Mouse (Mus musculus) thymus, postnatal 25 days (tissue): ENCODE results near the gene Dtx2.
A peak's percentile ranks its signal among the peaks of the same experiment; 100 is the strongest.

Experiments used
- DNase-seq: peaks from one replicate; pipeline ENCODE4 v3.0.0; 2022

The Dtx2 gene

DNA sequence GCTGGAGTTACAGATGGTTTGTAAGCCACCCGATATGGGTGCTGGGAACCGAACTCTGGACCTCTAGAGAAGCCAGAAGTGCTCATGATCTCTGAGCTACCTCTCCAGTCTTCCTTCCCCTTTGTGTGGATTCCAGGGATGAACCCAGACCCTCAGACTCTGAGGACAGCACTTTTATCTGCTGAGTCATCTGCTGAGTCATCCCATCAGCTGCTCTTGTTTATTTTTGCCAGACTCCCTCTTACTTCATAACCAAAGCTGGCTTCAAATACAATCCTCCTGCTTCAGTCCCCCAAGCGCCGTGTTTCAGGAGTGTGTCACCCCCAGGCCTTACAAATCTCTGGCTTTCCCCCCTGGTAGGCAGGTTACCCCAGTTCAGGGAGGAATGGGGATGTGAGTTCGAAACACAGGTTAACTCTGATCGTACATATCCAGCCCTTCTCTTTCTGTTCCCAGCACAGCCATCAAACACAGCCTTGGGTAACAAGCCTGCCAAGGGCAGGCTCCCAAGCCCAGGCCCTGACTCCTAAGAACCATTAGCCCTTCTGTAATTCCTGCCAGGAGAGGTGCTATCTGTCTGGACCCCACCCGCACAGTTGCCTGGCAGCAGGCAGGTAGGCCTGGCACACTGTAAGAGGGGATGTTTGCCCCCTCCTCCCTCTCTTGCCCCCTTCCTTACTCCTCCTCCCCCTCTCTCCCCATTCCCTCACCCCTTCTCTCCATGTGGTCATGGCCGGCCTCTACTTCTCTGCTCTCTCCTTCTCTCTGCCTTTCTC is 18.5 kb upstream of the Dtx2 start:
- DNase-seq, result no peak

DNA sequence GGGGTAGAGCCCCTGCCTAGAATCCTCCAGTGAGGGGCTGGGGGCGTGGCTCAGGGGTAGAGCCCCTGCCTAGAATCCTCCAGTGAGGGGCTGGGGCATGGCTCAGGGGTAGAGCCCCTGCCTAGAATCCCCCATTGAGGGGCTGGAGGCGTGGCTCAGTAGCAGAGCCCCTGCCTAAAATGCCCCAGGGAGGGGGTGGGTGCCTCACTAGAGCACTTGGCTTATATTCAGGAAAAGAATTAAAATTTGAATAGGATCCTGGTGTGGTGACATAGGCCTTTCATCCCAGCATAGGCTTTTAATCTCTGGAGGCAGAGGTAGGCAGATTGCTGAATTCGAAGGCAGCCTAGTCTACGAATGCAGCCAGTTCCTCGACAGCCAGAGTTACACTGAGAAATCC is 15.2 kb upstream of the Dtx2 start:
- no peak for DNase-seq

DNA sequence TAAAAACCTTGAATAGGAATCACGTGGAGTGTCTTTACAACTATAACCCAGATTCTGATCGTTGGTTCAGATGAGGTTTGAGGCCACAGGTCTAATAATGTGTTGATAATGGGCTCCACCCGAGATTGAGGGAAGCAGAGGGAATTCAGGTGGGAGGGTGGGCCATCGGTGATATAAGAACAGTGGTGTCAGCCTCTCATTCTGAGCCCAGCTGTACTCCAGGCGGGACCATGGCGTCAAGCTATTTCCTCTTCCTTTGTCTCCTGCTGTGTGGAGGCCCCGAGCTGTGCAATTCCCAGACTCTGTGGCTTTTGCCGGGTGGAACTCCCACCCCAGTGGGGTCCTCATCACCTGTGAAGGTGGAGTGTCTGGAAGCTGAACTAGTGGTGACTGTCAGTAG is 14.7 kb upstream of the Dtx2 start, which contains the start of gene Zp3:
Zp3 (plus strand) TSS at position 196 of the 400 bp plus-strand sequence.
- DNase-seq, result no peak

DNA sequence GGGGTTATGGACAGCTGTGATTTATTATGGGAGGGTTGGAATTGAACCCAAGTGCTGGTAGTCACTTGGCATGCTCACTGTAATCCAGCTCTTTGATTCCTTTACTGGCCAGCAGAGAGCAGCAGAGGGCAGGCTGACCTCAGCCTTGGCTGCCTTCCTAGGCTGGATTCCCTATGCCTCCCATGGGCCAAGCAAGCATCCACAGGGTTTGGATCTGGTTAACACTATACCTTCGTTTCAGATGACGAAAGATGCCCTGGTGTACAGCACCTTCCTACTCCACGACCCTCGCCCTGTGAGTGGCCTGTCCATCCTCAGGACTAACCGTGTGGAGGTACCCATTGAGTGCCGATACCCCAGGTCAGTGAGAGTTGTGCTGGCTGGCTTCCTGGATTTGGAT is 12.2 kb upstream of the Dtx2 start:
- no peak for DNase-seq

DNA sequence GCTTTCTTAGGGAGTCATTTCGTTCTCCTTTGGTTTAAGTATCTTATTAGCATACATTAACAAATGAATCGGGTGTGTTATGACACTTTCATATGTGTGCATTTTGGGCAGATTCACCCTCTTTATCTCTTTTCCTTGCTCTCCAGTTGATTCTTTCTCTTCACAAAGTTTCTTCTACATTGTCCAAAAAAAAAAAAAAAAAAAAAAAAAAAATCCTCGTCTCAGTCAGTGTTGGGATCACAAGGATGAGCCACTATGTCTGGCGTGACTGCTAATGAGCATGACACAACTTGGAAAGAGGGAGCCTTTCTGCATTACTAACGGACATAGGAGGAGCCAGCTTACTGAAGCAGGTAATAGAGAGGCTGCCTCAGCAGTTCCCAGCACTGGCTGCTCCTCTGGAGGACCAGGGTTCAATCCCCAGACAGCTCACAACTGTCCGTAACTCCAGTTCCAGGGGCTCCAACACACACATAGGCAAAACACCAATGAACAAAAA is 10.0 kb upstream of the Dtx2 start:
- no peak for DNase-seq

DNA sequence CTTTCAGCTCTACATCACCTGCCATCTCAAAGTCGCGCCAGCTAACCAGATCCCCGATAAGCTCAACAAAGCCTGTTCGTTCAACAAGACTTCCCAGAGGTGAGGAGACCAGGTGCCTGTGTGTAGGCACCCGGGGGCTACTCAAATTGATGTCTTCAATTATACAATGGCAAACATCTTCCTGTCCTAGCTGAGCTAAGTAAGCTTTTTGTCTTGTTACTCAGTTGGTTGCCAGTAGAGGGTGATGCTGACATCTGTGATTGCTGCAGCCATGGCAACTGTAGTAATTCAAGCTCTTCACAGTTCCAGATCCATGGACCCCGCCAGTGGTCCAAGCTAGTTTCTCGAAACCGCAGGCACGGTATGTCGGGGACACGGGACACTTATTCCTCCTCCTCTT is 7.4 kb upstream of the Dtx2 start:
- DNase-seq, result peak; percentile 24

DNA sequence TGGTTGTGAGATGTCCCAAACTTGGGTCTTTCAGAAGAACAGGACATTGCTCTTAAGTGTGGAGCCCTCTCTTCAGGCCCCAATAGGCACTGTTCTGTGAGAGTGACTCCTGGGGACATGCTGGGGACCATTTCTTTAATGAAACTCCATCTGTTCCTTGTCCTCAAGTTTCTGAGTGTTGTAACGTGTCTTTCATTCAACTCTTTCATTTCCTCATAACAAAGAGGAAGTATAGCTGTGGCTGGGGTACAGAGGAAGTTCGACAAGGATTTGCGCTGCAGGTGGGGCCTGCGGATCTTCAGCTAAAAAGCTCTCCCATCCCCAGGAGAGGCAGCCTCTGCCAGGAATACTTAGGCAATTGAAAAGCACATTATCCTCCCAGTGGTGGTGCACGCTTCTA is 4.0 kb upstream of the Dtx2 start:
- peak; percentile 26 for DNase-seq

DNA sequence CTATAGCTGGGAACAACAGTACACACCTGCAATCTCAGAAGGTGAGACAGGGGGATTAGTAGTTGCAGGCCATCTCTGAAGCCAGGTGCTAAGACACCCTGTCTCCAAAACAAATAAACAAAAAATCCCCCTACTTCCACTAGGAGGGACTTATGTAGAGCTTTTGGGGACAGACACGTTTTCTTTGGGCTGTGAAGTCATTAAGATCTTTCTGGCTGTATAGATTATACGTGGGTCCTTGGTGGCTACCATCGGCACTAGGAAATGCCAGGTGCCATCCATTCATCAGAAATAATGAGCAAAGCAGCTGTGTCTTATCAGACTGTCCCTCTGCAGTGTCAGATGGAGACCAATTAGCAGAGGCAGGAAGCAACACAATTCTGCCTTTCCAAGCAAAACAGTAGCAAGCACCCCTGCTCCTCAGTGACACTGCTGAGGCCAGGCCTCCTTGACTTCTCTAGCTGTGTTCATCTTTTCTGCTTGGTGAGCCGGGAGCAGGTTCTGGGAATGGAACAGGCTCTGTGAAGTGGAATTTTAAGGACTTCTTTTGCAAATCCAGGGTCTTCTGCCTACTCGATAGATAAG is 1.1 kb upstream of the Dtx2 start:
- no peak for DNase-seq

DNA sequence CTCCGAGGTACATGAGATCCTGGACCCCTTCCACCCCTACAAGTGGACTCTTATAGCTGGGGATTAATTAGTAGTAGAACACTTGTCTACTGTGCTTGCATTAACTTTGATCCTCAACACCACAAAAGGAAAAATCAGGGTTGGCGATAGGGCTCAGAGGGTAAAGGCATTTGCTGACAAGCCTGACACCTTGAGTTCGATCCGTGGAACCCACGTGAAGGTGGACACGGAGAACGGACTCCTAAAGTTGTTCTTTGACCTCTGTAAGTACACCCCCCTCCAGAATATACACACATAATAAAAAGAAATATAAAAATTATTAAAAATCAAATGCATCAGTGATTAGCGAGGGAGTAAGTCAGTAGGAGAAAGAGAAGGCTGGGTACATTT is 270 bp upstream of the Dtx2 start:
- no peak for DNase-seq

DNA sequence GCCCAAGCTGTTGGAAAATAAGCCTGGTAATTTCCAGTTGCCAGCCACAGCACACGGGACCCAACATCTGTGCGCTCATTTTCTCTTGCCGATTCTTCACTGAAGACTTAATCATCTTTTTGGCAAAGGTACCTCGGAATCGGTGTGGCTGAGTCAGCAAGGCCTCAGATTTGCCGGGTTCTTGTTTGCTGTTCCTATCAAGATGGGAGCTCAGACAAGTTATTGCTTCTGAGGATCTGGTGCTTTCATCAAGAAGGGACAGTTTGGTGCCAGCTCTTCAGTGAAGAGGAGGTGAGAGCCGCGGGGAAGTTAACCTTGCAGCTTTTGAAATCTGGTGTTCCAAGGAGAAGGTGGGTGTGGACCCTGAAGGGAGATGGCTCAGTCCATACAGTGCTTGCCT is 1.6 kb downstream of the Dtx2 start:
- no peak for DNase-seq

DNA sequence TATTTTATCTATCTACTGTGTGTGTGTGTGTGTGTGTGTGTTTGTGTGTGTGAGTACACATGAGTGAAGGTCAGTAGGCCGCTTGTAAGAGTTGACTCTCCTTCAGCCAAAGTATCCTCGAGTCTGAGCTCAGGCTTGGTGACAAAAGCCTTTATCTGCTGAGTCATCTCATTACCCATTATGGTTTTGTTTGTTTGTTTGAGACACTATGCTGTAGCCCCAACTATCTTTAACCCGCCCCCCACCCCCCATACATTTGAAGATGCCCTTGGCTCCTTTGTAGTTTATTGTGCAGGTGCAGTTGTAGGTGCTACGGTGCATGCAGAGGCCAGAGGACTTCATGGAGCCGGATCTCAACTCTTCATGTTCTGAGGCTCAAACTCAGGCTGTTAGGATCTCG is 6.6 kb downstream of the Dtx2 start:
- DNase-seq, result no peak

DNA sequence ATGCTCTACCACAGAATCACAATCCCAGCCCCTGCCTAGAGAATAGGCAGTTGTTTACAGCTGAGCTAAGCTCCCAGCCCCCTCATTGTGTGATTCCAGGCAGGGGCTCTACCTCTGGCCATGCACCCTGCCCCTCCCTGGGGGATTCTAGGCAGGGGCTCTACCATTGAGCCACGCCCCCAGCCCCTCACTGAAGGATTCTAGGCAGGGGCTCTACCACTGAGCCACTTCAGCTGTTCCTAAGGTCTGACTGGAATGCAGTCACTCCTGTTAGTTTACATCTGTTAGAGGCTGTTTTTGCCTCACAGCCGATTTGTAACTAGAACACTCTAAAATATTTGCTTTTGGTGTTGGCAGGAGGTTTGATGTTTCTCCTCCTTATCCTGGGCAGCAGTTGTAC is 7.7 kb downstream of the Dtx2 start:
- DNase-seq, result no peak

DNA sequence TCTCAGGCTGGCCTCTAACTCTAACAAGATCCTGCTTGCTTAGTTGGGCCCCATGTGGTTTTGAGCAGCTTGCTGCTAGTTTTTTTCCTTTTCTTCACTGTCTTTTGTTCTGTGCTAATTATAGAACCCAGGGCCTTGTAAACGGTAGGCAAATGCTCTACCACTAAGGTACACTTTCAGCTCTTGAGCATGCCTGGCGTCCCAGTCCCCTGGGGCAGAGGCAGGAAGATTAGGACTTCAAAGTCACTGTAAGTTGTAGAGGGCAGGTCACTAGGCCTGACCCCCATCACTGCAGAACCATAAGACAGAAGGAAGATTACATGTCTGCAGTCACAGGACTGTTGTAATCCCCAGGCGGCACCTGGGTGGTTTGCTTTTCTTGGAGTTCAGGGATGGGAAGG is 8.2 kb downstream of the Dtx2 start:
- DNase-seq, result peak; percentile 42

DNA sequence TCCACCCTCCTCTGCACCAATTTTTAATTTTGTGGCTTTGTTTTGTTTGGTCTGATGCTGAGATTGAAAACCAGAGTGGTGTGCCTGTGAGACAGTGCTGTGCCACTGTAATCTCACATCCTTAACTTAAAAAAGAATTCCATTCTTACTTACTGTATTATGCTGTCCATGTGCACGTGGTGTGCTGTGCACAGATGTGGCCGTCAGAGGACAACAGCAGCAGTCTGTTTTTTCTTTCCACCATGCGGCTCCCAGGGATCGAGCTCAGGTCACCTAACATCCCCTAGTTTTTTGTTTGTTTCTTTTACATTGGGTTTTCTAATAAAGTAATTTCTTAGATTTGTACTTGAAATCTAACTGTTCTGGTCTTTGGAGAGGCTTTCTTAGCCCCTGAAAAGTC is 9.9 kb downstream of the Dtx2 start:
- DNase-seq, result no peak

DNA sequence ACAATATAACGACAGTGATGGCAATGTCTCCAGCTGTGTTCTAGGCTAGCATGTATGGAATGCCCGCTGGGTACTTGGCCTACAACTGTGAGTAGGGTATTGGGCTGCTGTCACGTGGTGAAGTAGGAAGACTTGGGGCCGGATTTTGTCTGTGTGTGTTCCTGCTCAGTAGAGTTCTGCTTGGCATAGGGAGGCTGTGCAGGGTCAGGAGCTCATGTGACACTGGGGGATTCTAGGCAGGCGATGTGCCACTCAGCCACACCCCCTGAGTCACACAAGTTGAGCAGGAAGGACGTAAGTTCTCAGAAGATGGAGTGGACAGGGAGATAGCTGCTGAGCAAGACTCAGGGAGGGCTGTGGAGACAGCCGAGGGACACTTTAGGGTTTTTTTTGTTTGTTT is 13.1 kb downstream of the Dtx2 start:
- no peak for DNase-seq

DNA sequence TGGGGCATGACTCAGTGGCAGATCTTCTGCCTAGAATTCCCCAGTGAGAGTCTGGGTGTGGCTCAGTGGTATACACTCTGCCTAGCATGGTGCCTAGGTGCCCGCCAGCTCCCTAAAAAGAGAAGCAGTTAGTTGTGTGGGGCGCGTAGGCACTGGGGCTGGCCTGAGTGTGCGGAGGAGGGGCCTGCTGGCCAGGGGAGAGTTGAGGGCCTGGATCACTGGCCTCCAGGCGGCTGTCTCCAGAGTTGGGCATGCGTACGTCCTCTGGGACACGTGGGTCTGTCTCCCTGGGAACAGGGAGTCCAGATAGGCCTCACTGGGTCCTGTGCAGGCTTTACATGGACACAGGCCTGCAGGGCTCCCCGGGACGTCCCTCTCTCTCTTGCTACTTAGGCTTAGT is 20.3 kb downstream of the Dtx2 start:
- no peak for DNase-seq

DNA sequence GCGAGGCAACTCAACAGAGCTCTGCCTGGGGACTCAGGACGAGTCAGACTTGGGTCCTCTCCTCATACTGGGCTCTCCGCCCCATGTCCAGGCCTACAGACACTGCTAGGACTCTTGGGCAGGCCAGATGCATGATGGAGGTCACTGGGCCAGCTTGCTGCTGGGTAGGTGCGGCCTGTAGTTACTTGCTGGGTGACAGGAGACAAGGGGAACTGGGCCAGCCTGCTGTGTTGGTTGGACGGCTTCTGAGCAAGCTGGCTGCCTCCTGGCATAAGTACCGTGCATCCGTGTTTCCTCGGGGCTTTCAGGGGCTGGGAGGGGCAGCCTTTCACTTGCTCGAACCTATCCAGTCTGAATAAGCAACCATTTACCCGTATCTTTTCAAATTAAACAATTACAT is 21.0 kb downstream of the Dtx2 start:
- DNase-seq, result no peak

DNA sequence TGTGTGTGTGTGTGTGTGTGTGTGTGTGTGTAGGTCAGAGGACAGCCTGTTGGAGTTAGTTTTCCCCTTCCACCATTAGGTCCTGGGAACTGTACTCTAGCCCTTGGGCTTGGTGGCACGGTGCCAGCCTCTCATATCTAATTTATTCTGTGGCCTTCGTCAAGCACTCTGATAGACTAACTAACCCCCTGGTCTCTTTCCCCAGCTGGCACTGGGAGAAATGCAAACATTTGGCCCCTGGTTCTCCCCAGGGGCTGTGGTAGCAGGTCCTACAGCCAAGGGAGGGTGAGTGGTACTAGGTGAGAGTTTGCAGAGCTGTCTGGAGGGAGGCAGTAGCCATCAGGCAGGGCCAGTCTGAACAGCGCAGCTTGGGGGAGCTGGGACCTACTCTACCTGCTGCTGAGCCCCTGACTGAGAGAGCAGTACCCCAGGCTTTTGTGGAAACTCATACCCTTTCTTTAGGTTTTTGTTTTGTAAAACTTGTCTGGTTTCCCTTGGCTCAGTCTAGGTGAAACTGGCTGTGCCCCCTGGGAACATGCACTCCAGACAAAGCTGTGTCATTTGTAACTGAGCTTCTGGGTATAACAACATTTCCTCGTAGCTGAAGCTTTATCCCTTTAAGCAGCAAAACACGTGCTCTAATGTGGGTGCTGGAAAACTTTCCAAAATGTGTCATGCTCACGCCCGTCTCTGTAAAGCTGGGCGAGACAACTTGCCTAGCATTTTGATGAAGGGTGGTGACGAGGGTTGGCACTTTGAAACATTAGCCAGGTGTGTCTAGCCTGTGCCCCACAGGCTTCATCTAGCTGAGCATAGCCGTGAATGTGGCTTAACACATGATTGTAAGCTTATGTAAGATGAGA is 21.6 kb downstream of the Dtx2 start:
- no peak for DNase-seq

DNA sequence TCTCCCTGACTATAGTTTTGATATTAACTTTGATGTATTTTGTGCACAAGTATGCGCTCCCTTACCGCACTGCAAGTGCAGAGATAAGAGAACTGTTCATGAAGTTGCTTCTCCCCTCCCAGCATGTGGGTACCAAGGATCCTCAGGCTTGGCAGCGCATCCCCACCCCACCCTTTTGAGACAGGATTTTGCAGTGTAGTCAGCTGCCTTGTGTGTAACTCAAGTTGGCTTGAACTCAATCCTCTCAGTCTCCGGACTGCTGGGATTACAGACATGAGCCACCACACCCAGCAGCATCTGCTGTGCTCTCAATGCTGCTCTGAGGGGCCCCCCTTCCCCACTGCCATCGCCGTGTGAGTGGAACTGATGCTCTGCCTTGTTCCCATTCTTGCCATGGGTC is 22.7 kb downstream of the Dtx2 start:
- DNase-seq, result no peak

DNA sequence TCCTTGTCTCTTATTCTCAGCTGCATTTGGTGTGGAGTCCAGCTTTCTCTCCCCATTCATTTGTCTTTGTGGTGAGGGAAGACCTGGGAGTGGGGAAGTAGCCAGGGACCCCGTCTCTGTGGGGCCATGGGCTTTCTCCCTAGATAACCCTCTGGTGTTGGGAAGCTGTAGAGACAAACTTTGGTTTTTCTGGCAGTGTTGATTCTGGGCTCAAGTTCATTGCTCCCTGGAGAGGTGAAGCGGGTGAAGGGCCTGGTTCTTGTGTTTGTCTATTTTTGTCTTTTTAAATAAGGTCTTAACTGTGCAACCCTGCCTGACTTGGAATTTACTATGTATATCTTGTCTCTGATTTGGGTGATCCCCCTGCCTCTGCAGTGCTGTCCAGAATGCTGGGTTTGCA is 24.1 kb downstream of the Dtx2 start:
- DNase-seq, result no peak

DNA sequence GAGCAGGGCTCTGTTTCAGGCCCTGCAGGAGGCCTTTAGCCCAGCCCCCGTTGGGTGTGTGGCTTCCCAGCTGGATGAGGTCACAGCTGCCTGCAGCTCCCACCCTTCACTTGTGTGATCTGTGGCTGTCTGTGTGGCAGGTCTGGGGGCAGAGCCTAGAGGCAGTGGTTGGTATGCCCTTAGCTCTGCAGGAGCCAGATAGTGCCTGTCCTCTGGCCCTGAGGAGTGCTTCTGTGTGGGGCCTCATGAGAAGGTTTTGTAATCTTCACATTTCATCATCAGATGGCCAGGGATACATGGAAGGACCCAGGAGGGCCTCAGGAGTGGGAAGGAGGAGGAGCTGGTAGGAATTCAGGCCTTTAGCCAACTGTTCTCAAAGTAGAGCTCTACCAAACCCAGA is 25.3 kb downstream of the Dtx2 start:
- DNase-seq, result no peak

DNA sequence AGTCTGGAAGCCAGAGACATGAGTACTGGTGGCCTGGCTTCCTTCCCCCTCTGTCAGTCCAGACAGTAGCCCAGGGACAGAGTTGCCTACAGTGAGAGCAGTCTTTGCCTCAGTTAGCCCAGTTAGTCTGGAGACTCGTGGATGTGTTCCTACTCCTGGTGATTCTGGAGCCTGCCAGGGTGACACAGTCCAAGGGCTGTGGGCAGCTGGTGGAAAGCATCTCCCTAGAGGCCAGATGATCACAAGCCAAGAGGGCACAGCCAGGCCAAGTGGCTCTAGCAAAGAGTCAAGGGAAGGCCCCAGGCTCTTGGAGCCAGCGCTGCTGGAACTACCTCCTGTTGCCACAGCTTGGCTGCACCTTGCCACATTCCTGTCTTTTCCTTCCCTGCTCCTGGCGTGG is 31.1 kb downstream of the Dtx2 start:
- no peak for DNase-seq

DNA sequence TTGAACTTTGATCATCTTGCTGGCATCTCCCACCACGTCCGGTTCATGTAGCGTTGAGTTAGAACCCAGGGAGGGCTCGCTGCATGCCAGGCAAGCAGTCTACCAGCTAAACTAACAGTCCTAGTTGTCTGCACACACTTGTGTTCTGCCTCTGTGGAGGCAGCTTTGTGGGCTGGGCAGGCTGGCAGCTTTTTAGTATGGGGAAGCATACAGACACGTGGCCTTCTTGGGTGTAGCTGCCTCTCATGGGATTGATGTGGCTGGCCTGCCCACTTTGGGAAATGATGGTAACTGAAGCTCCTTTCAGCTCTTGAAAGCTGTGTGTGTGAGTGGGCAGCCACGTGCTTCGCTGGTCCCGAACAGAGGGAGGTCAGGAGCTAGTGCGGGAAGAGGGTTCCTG is 32.3 kb downstream of the Dtx2 start:
- DNase-seq, result no peak
